Mouse (Mus musculus) liver, adult 10 weeks (tissue): ENCODE data around the gene Defb19. TPM values are rescaled to one million over a fixed set of nuclear protein-coding genes. Genes with fewer than 3 reads are reported as not detected.

Source experiments
- polyA plus RNA-seq: library from polyadenylated mRNA; stranded (reverse); fragments of 350-450 nt; fragmentation: Illumina TruSeq; extraction: RNeasy Lipid Tissue Mini Kit (QIAGEN cat#74804); gene quantifications from one replicate; pipeline ENCODE4 v1.2.3, GENCODE M21; 2014; ENCODE audit warnings: low read depth, low replicate concordance

Gene Defb19
- polyA plus RNA-seq, result not detected

GRCm38 (mm10) chr2:152580107-152580506 is at the start of gene Defb19:
Gene Defb19, minus strand, starts transcription at chr2:152580312.

GRCm38 (mm10) chr2:152626774-152627591 is 46.9 kb upstream of the Defb19 start, which contains the start of gene Rem1:
Gene Rem1, plus strand, starts transcription at chr2:152626951.

GRCm38 (mm10) chr2:152622953-152623352 is 42.8 kb upstream of the Defb19 start, which contains the start of gene Defb25:
Gene Defb25, minus strand, starts transcription at chr2:152623053.

GRCm38 (mm10) chr2:152604057-152604456 is 23.9 kb upstream of the Defb19 start, which contains the start of gene Defb36:
Gene Defb36, plus strand, starts transcription at chr2:152604327.

GRCm38 (mm10) chr2:152599299-152599698 is 19.2 kb upstream of the Defb19 start, which contains the start of gene Defb45:
Gene Defb45, minus strand, starts transcription at chr2:152599399.

GRCm38 (mm10) chr2:152572114-152572794 is 7.9 kb downstream of the Defb19 start, which contains the start of gene Defb21:
Gene Defb21, plus strand, starts transcription at chr2:152572744.

GRCm38 (mm10) chr2:152569038-152569437 is 11.1 kb downstream of the Defb19 start, which contains the start of gene Gm17416:
Gene Gm17416, plus strand, starts transcription at chr2:152569338.

GRCm38 (mm10) chr2:152539944-152540710 is 40.0 kb downstream of the Defb19 start, which contains the start of gene Defb29:
Gene Defb29, minus strand, starts transcription at chr2:152540098.

Other genes with a start within 250 kb of the Defb19 start
- 1.8 TPM for gene Rbck1, start 247.7 kb downstream of the Defb19 start, polyA plus RNA-seq
- 0.61 TPM for gene Trib3, start 236.3 kb downstream of the Defb19 start, polyA plus RNA-seq
- not detected for gene Nrsn2, start 203.7 kb downstream of the Defb19 start, polyA plus RNA-seq
- 0.34 TPM for gene Sox12, start 182.2 kb downstream of the Defb19 start, polyA plus RNA-seq
- gene Zcchc3, start 165.3 kb downstream of the Defb19 start, polyA plus RNA-seq, result 0.19 TPM
- gene 6820408C15Rik, start 164.7 kb downstream of the Defb19 start, polyA plus RNA-seq, result not detected
- not detected for gene Defb23, start 115.7 kb downstream of the Defb19 start, polyA plus RNA-seq
- not detected for gene Defb20, start 103.2 kb downstream of the Defb19 start, polyA plus RNA-seq
- gene Defb22, start 90.2 kb downstream of the Defb19 start, polyA plus RNA-seq, result not detected
- not detected for gene Defb26, start 68.6 kb downstream of the Defb19 start, polyA plus RNA-seq
- not detected for gene Defb28, start 62.1 kb downstream of the Defb19 start, polyA plus RNA-seq
- gene Defb29, start 40.2 kb downstream of the Defb19 start, polyA plus RNA-seq, result not detected
- not detected for gene Gm17416, start 11.0 kb downstream of the Defb19 start, polyA plus RNA-seq
- not detected for gene Defb21, start 7.6 kb downstream of the Defb19 start, polyA plus RNA-seq
- not detected for gene Defb45, start 19.1 kb upstream of the Defb19 start, polyA plus RNA-seq
- gene Defb36, start 24.0 kb upstream of the Defb19 start, polyA plus RNA-seq, result not detected
- not detected for gene Defb25, start 42.7 kb upstream of the Defb19 start, polyA plus RNA-seq
- gene Rem1, start 46.6 kb upstream of the Defb19 start, polyA plus RNA-seq, result not detected
- gene H13, start 89.1 kb upstream of the Defb19 start, polyA plus RNA-seq, result 35.5 TPM
- gene Mcts2, start 106.7 kb upstream of the Defb19 start, polyA plus RNA-seq, result 6.6 TPM
- 8.1 TPM for gene Id1, start 155.9 kb upstream of the Defb19 start, polyA plus RNA-seq
- not detected for gene Cox4i2, start 173.9 kb upstream of the Defb19 start, polyA plus RNA-seq